Mouse (Mus musculus) MEL (cell line): ENCODE measurements around the gene Arhgap40. TPM values are rescaled to one million over a fixed set of nuclear protein-coding genes. Genes with fewer than 3 reads are reported as not detected.

ENCODE experiments used
- DNase-seq: peaks from one replicate; pipeline ENCODE4 v3.0.0; 2011; ENCODE audit warnings: low read depth, low spot score
- H3K27ac ChIP-seq: 2 replicates; pipeline ENCODE4 v1.5.1; 2012; ENCODE audit warnings: low read depth, mild to moderate bottlenecking, control low read depth, low read length, moderate library complexity; ENCODE audit not compliant: control insufficient read depth
- H3K27me3 ChIP-seq, 2 experiments: fragments of 150-350 bp in 1 of 2; sonication (generic) in 1 of 2; 2 replicates each; pipeline ENCODE4 v1.6.1; 2012; ENCODE audit warnings: low read length in 2 of 2, mild to moderate bottlenecking in 2 of 2, improper control_type of control experiment in 1 of 2, moderate library complexity in 1 of 2; ENCODE audit not compliant: insufficient read depth in 2 of 2, control insufficient read depth in 1 of 2
- H3K36me3 ChIP-seq, 2 experiments: 2 replicates each; pipeline ENCODE4 v1.6.1; 2012 to 2014; ENCODE audit warnings: low read length in 2 of 2, improper control_type of control experiment in 1 of 2, inconsistent platforms in 1 of 2, mild to moderate bottlenecking in 1 of 2; ENCODE audit not compliant: insufficient read depth in 2 of 2, control insufficient read depth in 1 of 2
- H3K4me1 ChIP-seq, 2 experiments: fragments of 150-350 bp in 1 of 2; sonication (generic) in 1 of 2; 2 replicates each; pipeline ENCODE4 v1.6.1; 2012; ENCODE audit warnings: low read length in 2 of 2, improper control_type of control experiment in 1 of 2, mild to moderate bottlenecking in 1 of 2; ENCODE audit not compliant: insufficient read depth in 2 of 2, control insufficient read depth in 1 of 2
- H3K4me3 ChIP-seq, 2 experiments: fragments of 150-350 bp in 1 of 2; sonication (generic) in 1 of 2; 2 replicates each; pipeline ENCODE4 v1.5.1; 2012; ENCODE audit warnings: low read depth in 2 of 2, low read length in 2 of 2, mild to moderate bottlenecking in 2 of 2, moderate library complexity in 2 of 2, control low read depth in 1 of 2, improper control_type of control experiment in 1 of 2; ENCODE audit not compliant: control insufficient read depth in 1 of 2, insufficient read depth in 1 of 2
- H3K79me2 ChIP-seq: 2 replicates; pipeline ENCODE4 v1.6.1; 2012; ENCODE audit warnings: mild to moderate bottlenecking, low read length, moderate library complexity; ENCODE audit not compliant: control insufficient read depth, poor library complexity, insufficient read depth
- H3K9ac ChIP-seq: 2 replicates; pipeline ENCODE4 v1.6.1; 2012; ENCODE audit warnings: low read depth, mild to moderate bottlenecking, control low read depth, low read length, moderate library complexity; ENCODE audit not compliant: control insufficient read depth, poor library complexity, severe bottlenecking
- H3K9me3 ChIP-seq: fragments of 150-350 bp; sonication (generic); replicated peaks from 2 replicates; pipeline ENCODE4 v1.6.1; 2012; ENCODE audit warnings: mild to moderate bottlenecking, low read length, improper control_type of control experiment, moderate library complexity; ENCODE audit not compliant: insufficient read depth
- BHLHE40 ChIP-seq: IDR thresholded peaks from 2 replicates; pipeline ENCODE4 v1.6.1; 2012; ENCODE audit warnings: low read depth, mild to moderate bottlenecking, inconsistent platforms, low read length, improper control_type of control experiment, borderline replicate concordance
- CHD1 ChIP-seq: IDR thresholded peaks from 2 replicates; pipeline ENCODE4 v1.6.1; 2012; ENCODE audit warnings: low read depth, mild to moderate bottlenecking, inconsistent platforms, low read length, improper control_type of control experiment
- E2F4 ChIP-seq: IDR thresholded peaks from 2 replicates; pipeline ENCODE4 v1.6.1; 2011; ENCODE audit warnings: low read depth, low read length, improper control_type of control experiment, borderline replicate concordance
- ELF1 ChIP-seq: IDR thresholded peaks from 2 replicates; pipeline ENCODE4 v1.6.1; 2014; ENCODE audit warnings: low read depth, mild to moderate bottlenecking, inconsistent platforms, low read length, improper control_type of control experiment, moderate library complexity
- GABPA ChIP-seq: IDR thresholded peaks from 2 replicates; pipeline ENCODE4 v1.6.1; 2012; ENCODE audit warnings: low read depth, mild to moderate bottlenecking, inconsistent platforms, low read length, improper control_type of control experiment, moderate library complexity
- HCFC1 ChIP-seq: IDR thresholded peaks from 2 replicates; pipeline ENCODE4 v1.6.1; 2012; ENCODE audit warnings: low read depth, mild to moderate bottlenecking, inconsistent platforms, low read length, improper control_type of control experiment, moderate library complexity
- JUND ChIP-seq: IDR thresholded peaks from 2 replicates; pipeline ENCODE4 v1.6.1; 2011; ENCODE audit warnings: low read depth, mild to moderate bottlenecking, improper control_type of control experiment, low read length
- MYC ChIP-seq: IDR thresholded peaks from 2 replicates; pipeline ENCODE4 v1.6.1; 2011; ENCODE audit warnings: low read depth, mild to moderate bottlenecking, low read length, improper control_type of control experiment, moderate library complexity
- NELFE ChIP-seq: IDR thresholded peaks from 2 replicates; pipeline ENCODE4 v1.6.1; 2011; ENCODE audit warnings: low read depth, low read length, improper control_type of control experiment
- NRF1 ChIP-seq: IDR thresholded peaks from 2 replicates; pipeline ENCODE4 v1.6.1; 2014; ENCODE audit warnings: low read depth, mild to moderate bottlenecking, inconsistent platforms, low read length, improper control_type of control experiment, moderate library complexity; ENCODE audit not compliant: poor library complexity, insufficient read depth, severe bottlenecking
- POLR2AphosphoS2 ChIP-seq: IDR thresholded peaks from 2 replicates; pipeline ENCODE4 v1.6.1; 2011; ENCODE audit warnings: low read length, improper control_type of control experiment
- RAD21 ChIP-seq: IDR thresholded peaks from 2 replicates; pipeline ENCODE4 v1.6.1; 2011; ENCODE audit warnings: mild to moderate bottlenecking, low read depth, low read length, improper control_type of control experiment
- TAL1 ChIP-seq: IDR thresholded peaks from 2 replicates; pipeline ENCODE4 v1.6.1; 2012; ENCODE audit warnings: mild to moderate bottlenecking, inconsistent platforms, low read length, moderate library complexity, mixed read lengths
- USF1 ChIP-seq: IDR thresholded peaks from 2 replicates; pipeline ENCODE4 v1.6.1; 2014; ENCODE audit warnings: low read depth, mild to moderate bottlenecking, inconsistent platforms, low read length, improper control_type of control experiment, moderate library complexity
- ZC3H11A ChIP-seq: IDR thresholded peaks from 2 replicates; pipeline ENCODE4 v1.6.1; 2012; ENCODE audit warnings: low read depth, mild to moderate bottlenecking, inconsistent platforms, low read length, improper control_type of control experiment
- ZMIZ1 ChIP-seq: IDR thresholded peaks from 2 replicates; pipeline ENCODE4 v1.6.1; 2012; ENCODE audit warnings: low read depth, mild to moderate bottlenecking, inconsistent platforms, low read length, improper control_type of control experiment, moderate library complexity
- polyA plus RNA-seq, 2 experiments: library from polyadenylated mRNA; stranded (reverse) in 1 of 2; unstranded in 1 of 2; fragments of >175 nt in 1 of 2; fragments of >200 nt in 1 of 2; gene quantifications; 2 replicates each; pipeline versions ENCODE4 v1.2.1 to v1.2.4; 2012; ENCODE audit warnings: low replicate concordance in 2 of 2, low read depth in 1 of 2; ENCODE audit not compliant: insufficient read length in 2 of 2, insufficient read depth in 1 of 2, missing spikeins in 1 of 2
- total RNA-seq: library from RNA; depleted of rRNA; stranded (reverse); fragments of 300-350 nt; gene quantifications from 2 replicates; pipeline ENCODE4 v1.2.3, GENCODE M21; 2012

Gene Arhgap40
- total and polyA plus RNA-seq, 3 experiments = not detected

DNA sequence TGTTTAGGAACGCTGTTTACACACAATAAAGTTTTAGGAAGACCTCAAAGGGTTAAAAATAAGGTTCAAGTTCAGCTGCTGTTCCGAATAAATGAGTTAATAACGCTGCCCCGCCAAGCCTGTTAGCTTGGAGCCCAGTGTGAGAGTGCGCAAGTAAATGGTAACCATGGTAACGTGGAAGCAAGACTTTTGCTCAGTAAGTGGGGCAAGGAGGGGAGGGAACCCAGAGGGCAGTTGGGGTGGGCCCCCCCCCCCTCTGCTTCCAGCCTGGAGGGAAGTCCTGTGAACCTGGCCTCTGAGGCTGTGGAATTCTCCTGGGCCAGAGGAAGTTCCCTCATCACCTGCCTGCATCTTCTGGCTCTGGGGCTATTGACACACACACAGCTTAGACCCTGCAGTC, 47.3 kb downstream of the Arhgap40 start:
- no peak for DNase-seq

DNA sequence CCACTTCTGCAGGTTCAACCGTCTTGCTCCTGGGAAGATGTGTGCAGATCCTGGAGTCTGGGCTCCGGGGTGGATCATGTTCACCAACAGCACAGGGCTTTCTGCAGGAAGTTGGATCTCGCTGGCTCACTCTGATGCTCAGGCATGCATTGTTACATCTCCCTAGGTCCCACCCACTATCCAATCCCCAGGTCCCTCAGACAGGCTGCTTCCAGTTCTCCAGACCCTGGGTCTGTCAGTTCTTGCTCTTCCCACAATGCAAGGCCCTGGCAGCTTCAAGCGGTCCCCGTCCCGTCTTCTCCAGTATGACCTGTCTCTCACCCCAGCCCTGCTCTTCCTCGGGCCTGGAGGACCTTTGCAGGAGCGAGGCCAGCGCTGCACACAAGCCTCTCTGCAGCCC, 48.2 kb downstream of the Arhgap40 start:
- Histone ChIP-seq H3K9ac (no peak overlapping the region), H3K27ac (no peak overlapping the region), H3K79me2 (no peaks in the 10 kb centered on the region), H3K27me3 (no peaks in the 10 kb centered on the region), H3K4me3 (no peak overlapping the region), H3K4me1 (peaks cover 0 to 3% of the 10 kb centered on the region in 2 experiments; a peak in 1 of 4 replicates), H3K9me3 (no peaks in the 10 kb centered on the region), H3K36me3 (no peaks in the 10 kb centered on the region)
- TF ChIP-seq USF1 = no peak
- no peak for DNase-seq

More for the DNA sequence above, 47.3 kb downstream of the Arhgap40 start:
- no peaks in the 10 kb centered on the region for H3K79me2 ChIP-seq
- H3K9me3 ChIP-seq = no peaks in the 10 kb centered on the region
- peaks cover 0 to 3% of the 10 kb centered on the region in 2 experiments; a peak in 1 of 4 replicates for H3K4me1 ChIP-seq
- H3K9ac ChIP-seq = no peak overlapping the region
- no peak overlapping the region for H3K4me3 ChIP-seq
- TF ChIP-seq CHD1 = no peak
- TF ChIP-seq GABPA = no peak
- no peak for TF ChIP-seq ELF1
- TF ChIP-seq ZC3H11A = no peak
- TF ChIP-seq ZMIZ1 = no peak
- TF ChIP-seq POLR2AphosphoS2 = no peak
- TF ChIP-seq RAD21 = no peak
- no peak for TF ChIP-seq E2F4
- no peak for TF ChIP-seq JUND
- no peak for TF ChIP-seq BHLHE40
- no peak for TF ChIP-seq MYC
- TF ChIP-seq HCFC1 = no peak
- TF ChIP-seq NELFE = no peak
- TF ChIP-seq NRF1 = no peak
- TF ChIP-seq TAL1 = no peak
- H3K36me3 ChIP-seq = no peaks in the 10 kb centered on the region
- H3K27ac ChIP-seq = no peak overlapping the region
- H3K27me3 ChIP-seq = no peaks in the 10 kb centered on the region
